Mouse (Mus musculus) stomach, embryonic 16.5 days (tissue): ENCODE measurements around the gene Olfr551. TPM values are rescaled to one million over a fixed set of nuclear protein-coding genes. Genes with fewer than 3 reads are reported as not detected.

ENCODE experiments used
- polyA plus RNA-seq: library from polyadenylated mRNA; unstranded; fragments of >200 nt; fragmentation: Nextera tagmentation; extraction: Ambion mirVana; gene quantifications from 2 replicates; pipeline ENCODE4 v1.2.1, GENCODE M21; 2015

Olfr551 gene
- polyA plus RNA-seq, 1 experiment from 2014 or later: not detected

Other genes starting within 250 kb of the Olfr551 start
- gene Rrm1, start 150.2 kb downstream of the Olfr551 start, polyA plus RNA-seq: 131 and 137 TPM in 2 replicates
- 0.30 and 0.54 TPM in 2 replicates for gene Olfr543, start 110.2 kb downstream of the Olfr551 start, polyA plus RNA-seq
- gene Olfr544, start 103.6 kb downstream of the Olfr551 start, polyA plus RNA-seq: 0.04 and 0.07 TPM in 2 replicates
- gene Olfr545, start 92.3 kb downstream of the Olfr551 start, polyA plus RNA-seq: 0.16 and 0.17 TPM in 2 replicates
- not detected in 2 replicates for gene Olfr547, start 57.1 kb downstream of the Olfr551 start, polyA plus RNA-seq
- gene Olfr548-ps1, start 51.0 kb downstream of the Olfr551 start, polyA plus RNA-seq: not detected in 2 replicates
- gene Olfr549, start 42.0 kb downstream of the Olfr551 start, polyA plus RNA-seq: not detected in 2 replicates
- 0.26 and 0.58 TPM in 2 replicates for gene Trim21, start 26.4 kb downstream of the Olfr551 start, polyA plus RNA-seq
- not detected in 2 replicates for gene Olfr550, start 20.4 kb downstream of the Olfr551 start, polyA plus RNA-seq
- not detected in 2 replicates for gene Olfr552, start 5.9 kb upstream of the Olfr551 start, polyA plus RNA-seq
- not detected in 2 replicates for gene Olfr553, start 26.3 kb upstream of the Olfr551 start, polyA plus RNA-seq
- not detected in 2 replicates for gene Olfr554, start 46.5 kb upstream of the Olfr551 start, polyA plus RNA-seq
- not detected in 2 replicates for gene Olfr555, start 66.9 kb upstream of the Olfr551 start, polyA plus RNA-seq
- gene Olfr556, start 73.0 kb upstream of the Olfr551 start, polyA plus RNA-seq: not detected in 2 replicates
- gene Trim68, start 95.4 kb upstream of the Olfr551 start, polyA plus RNA-seq: 15.7 and 16.5 TPM in 2 replicates
- gene Olfr557, start 104.0 kb upstream of the Olfr551 start, polyA plus RNA-seq: not detected in 2 replicates
- 0.45 and 0.75 TPM in 2 replicates for gene Olfr558, start 110.3 kb upstream of the Olfr551 start, polyA plus RNA-seq
- not detected in 2 replicates for gene Olfr33, start 127.2 kb upstream of the Olfr551 start, polyA plus RNA-seq
- gene Olfr559, start 135.6 kb upstream of the Olfr551 start, polyA plus RNA-seq: not detected in 2 replicates
- gene Olfr560, start 167.5 kb upstream of the Olfr551 start, polyA plus RNA-seq: not detected in 2 replicates
- 0.34 and 0.72 TPM in 2 replicates for gene Olfr78, start 167.6 kb upstream of the Olfr551 start, polyA plus RNA-seq
- gene Olfr561, start 179.3 kb upstream of the Olfr551 start, polyA plus RNA-seq: not detected in 2 replicates
- gene Olfr564, start 211.6 kb upstream of the Olfr551 start, polyA plus RNA-seq: not detected in 2 replicates